Mouse (Mus musculus): ENCODE data around the gene Mxi1.

DNA sequence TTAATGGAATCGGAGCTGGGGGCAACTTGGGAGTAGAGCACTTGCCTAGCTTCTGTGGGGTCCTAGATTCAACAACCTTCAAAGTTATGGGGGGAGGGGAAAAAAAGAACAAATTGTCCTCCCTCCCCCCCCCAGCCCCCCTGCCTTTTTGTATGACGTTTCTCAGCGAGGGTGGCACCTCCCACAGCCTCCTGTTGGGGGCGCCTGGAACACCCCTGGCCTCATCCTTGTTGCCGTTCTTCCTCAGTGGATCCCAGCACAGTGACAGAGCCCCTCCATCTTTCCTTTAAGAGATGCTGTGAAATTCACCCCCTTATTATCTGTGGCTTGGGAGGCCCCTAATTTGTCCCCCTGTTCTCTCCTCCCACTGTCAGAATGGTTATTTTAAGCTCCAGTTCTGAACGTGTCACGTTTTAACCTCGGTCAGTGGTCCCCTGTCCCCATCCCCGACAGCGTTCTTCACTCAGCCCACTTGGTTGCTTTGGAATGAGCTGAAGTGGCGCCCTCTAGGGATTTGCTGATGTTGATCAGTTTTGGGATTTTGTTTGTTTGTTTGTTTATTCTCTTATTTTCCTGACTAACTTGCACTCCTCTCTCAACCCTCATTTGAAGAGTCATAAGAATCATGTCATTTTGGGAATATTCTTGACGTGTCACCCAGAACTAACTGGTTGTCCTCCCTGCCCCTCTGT is 92.6 kb downstream of the Mxi1 start:
- TF ChIP-seq CTCF (IDR thresholded peaks at IDR 0.05; ENCODE audit: borderline replicate concordance, insufficient read depth, low read length): no peak
- TF ChIP-seq POLR2A (IDR thresholded peaks at IDR 0.05; ENCODE audit: low read depth, low read length): no peak
